Mouse (Mus musculus) lung, postnatal 25 days (tissue): ENCODE data around the gene Polk.

Experiments
- DNase-seq: peaks from one replicate; pipeline ENCODE4 v3.0.0; 2022; ENCODE audit warnings: low spot score

Gene Polk

DNA sequence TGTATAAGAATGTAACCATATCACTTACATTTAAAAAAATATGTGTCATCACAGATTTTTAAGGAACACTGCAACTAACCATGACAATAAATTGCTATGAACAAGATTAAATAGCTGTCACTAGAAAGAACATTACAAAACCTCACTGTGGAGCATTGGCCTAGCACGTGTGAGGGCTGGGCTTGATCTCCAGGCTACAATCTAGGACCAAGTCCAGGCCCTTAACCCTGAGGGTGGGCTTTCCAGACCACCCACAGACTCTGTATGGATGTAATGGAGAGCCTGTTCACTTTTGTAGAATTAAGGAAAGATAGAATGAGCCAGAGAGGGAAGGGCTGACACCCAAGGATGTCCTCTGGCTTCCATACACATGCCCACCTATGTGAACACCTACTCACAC, 79.7 kb downstream of the Polk start:
- DNase-seq: no peak

DNA sequence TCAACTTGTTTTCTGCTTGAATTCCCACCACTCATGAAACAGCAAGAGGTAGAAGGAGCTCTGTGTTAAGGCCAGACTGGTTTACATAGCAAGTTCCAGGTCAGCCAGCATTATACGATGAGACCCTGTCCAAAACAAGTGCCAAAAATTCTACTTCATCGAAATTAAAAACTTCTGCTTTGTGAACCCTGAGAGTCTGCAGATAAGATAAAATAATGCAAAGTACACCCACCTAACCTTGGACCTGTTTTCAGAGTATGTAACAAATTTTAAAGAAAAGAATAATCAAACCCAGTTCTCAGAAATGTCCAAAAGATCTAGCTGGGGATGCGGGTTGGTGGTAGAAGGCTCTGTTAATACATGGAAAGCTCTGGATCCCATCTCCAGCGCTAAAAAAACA, 83.8 kb downstream of the Polk start:
- no peak for DNase-seq

DNA sequence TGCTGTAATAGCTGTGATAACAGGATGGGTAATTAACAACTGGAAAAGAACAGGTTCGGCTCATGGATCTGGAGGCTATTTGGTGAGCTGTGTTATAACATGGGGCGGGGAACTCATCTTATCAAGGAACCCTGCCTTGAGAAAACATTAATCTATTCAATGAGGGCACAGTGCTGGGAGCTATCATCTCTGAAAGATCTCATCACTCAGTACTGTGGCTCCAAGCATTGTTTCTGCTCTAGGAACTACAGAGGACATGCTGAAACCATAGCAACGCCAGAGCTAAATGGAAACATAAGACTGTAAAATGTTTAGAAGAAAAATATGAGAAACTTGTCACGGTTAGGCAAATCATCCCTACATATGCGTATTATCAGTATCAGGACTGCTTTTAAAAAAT, 84.4 kb downstream of the Polk start:
- no peak for DNase-seq

DNA sequence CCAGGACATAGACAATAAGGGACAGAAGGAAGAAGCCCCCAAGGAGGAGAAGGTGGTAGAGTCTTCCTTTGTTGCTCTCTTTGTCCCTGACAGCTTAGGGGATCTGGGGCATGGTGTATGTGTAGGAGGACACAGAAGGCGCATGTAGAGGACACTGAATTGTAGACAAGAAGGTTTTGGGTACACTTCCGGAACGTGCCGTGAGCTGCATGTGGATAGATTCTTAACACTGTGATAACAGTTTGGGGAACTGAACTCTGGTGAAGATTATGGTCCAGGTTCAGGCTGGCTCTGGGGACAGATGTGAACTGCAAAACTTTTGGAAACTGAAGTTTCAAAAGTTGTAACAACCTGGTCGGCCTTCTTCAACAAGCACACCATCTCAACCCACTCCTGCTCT, 84.8 kb downstream of the Polk start:
- DNase-seq: no peak

DNA sequence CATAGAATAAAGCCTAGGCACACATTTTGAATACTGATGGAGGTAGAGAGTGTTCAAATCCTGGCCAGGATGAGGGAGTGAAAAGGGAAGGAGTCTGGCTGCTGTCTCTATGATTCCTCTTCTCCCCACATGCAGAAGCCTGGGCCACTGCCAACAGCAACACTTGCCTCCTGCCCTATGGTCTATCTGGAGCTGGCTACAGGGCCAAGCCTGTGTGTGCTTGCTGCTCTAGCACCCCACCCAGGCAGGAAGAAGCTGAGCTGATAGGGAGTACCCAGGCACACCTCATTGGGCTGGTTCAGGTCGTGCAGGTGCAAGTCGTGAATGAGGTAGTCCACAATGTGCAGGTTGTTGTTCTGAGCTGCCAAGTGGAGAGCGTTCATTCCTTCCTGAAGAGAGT, 88.1 kb downstream of the Polk start:
- no peak for DNase-seq

DNA sequence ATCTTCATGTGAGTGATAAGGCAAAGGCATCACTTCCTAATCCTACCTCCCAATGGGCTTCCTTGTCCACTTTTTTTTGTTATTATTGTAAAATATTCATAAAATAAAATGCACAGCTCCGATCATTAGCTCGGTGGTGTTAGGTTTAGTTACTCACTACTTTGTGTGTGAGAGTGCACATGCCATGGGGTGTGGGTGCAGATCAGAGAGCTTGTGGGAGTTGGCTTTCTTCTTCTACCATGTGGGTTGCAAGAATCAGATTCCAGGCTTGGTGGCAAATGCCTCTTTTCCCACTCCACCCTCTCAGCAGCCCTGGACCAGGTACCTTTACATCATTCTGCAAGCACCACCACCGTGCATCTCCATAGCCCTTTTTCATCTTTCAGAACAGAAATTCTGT, 89.8 kb downstream of the Polk start:
- no peak for DNase-seq

DNA sequence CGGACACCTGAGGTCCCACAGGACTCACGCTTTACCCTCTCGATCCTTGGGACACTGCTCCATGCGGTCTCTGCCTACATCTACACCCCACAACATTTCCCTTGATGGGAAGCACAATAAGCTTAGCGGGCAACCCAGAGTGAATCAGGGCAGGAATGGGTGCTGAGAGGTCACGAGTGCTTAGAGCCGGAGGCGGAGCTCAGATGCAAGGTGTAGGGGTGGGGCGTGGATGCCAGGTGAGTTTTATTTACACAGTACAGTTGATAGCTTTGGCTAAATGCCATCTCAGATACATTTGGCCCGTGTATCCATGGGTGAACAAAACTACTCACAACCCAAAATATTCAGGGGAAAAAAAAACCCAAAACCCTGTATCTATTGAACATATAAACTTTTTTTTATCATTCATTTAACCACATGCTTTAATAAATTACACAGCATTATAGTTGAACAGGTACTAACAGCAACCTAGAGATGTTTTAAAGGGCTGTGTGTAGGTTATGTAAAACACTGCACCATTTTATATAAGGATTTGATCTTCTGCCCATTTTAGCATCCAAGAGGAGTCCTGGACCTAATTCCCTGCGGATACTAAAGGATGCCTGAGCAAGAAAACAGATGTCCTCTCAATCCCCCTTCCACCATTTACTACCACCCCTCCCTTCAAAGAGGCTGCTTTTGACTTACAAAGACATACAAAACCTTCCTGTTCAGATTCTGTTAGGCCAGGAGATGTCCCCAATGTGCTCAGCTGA, 90.8 kb downstream of the Polk start:
- DNase-seq: no peak

DNA sequence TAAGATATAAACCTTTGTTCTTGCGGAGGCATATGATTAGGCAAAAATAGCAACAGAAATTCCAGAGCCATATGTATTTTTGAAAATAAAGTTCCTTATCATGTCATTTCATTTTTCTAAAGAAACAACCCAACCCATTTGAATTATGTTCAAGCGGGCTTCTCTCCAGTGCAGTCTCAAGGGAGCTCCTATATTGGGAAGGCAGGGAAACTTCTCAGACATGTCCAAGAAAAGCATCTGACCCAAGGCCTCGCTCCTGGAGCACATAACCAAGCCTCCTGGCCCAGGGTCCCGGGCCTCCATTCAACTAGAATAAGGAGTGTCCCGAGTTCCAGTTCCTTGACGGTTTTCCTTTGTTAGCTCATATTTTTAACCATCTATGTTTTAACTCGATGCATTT, 91.5 kb downstream of the Polk start:
- DNase-seq: no peak

DNA sequence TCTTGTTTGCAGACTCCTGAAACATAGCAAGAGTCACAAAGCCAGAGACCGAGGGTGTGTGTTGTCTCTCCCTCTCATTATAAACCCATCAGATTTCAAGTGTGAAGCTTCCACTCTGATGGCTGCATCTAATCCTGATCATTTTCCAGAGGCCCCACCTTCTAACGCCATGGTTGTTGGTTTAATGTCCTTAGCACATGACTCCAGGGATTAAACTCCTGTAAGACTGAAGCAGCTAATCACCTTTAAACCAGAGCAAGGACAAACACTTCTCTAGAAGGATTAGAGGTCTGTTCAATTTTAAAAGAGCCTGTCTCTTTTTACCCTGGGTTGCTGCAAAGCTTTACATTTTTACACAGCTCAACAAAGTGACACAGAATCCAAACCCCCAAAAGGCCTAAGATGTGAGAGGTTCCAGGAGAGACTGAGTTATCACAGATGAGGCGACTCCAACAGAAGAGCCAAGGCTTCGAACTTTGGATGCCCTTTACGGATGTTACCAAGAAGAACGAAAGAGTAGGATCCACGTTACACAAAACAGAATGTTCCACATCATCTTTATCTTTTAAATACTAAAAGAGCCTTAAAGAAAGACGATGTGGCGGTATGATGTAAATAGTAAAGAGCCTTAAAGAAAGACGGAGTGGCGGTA, 92.0 kb downstream of the Polk start:
- no peak for DNase-seq

DNA sequence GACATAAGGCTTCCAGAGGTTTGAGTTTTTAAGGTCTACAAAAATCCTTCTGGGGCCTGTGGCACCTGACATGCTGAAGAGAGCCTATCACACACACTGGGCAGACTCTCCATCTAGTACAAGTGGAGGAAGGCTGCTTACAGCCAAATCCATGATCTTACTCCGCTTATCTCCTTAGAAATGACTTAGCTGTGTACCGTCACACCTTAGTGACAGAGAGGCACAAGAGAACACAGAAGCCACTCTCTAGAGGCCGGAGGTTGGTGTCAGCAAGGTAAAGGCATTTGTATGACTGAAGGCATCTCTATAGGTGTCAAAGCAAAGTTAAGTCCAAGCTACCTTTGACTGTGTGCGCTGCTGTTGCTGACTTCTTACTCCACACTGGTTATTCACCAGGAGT, 101.9 kb downstream of the Polk start:
- no peak for DNase-seq

DNA sequence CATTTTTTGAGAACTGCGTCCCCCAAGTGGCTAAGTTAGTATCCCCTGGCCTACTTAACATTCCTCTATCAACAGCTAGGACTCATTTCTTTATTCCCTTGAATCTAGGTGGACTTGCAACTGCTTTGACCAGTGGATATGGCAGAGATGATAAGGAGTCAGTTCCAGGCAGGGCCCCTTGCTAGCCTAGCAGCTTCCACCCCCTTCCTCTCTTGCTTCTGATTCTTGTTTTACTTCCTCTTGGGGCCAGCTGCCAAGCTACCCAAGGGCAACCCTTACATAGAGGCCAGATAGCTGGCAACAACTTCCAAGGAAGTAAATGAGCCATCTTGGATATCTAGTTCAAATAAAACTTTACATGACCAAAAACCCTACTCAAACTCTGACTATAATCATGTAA, 105.5 kb downstream of the Polk start:
- DNase-seq: no peak

DNA sequence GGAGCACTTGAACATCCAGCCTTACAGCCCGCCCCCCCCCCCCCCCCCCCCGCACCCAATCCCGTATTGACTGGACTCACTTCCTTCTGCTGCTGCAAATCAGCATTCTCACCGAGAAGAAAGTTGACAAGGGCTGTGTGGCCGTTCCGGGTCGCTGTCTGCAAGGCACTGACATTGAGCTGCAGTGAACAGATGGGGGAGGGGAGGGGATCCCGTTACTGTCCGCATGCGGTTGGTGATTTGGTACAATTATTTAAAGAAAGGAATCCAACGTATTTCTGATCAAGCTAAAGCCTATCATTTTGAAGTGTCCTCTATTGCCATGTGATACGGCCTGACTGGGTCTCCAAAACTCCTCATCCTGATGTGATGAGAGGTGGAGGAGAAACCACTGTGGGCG, 106.6 kb downstream of the Polk start:
- DNase-seq: no peak

DNA sequence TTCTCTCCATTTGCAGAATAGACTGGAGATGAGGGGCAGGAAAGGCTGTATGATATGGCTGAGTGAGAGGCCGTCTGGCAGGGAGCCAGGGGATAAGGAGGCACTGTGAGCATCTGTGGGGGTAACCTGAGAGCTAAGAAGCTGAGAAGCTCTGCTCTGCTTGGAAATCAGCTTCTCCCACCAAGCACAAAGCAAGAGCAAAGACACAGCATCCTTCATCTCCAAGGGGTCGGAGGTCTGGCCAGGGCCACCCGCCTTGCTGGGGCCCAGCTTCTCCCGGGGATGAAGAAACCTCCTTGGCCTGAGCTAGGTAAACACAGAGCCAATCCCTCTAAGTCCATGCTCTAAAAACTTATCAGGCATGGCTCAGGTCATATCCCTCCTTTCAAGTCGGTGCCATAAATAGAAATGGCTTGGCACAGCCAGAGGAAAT, 107.5 kb downstream of the Polk start:
- DNase-seq: no peak

DNA sequence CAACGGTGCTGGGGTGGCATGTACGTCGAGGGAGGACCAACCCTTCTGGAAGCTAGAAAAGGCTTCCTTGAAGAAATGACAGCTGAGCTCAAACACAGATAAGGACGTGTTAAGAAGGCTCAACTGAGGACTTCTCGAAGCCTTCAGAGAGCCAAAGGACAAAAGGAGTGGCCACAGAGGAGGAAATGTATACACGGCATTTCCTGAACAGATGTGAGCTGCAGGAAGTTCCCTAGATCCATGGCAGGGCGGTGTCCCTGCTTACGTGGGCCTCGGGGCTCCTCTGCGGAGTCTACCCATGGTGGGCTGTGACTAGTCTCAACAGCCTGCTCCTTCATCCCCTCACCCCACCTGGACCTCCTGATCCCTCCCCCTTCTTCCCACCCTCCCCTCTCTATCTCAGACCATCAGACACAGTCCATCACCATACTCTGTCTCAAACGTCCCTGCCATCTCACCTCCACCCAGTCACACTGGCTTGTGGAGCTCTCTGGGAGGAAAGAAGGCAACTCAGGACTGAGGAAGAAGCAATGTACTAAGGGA, 108.7 kb downstream of the Polk start:
- peak; percentile 28 for DNase-seq

DNA sequence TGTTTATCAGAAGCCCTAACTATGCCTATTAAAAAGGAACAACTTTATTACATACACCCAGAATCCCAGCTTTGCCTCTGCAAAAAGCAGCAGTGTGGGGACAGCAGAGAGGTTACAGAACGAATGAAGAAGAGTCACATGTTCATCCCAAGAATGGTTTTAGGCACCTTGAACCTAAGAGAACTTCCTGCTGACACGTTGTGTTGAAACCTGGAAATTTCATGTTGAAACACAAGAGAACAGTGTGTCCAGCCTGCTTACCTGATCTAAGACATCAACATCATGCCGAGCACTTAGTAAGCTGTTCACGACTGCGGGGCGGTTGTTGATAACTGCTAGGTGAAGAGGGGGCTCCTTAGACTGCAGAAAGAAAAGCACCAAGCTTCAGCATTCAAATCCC, 109.3 kb downstream of the Polk start:
- DNase-seq: no peak

DNA sequence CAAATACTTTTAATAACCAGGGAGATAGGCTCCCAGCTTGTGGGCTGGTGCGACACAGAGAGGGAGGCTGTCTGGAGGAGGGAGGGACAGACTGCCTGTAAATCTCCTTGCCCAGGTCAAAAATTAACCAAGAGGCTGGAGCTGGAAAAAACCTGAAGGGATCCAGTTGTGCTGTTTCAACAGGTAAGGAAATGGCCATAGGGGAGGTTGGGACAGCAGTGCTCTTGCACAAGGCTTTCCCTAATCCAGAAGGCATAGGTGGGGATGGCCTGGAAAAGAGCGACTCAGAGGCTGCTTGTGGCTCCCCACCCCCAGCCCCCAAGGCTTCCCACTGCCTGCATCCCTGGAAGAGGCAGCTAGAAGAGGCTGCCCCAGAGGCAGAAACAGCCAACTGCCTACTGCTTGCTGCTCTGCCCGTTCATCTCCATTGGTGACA, 110.0 kb downstream of the Polk start:
- no peak for DNase-seq

DNA sequence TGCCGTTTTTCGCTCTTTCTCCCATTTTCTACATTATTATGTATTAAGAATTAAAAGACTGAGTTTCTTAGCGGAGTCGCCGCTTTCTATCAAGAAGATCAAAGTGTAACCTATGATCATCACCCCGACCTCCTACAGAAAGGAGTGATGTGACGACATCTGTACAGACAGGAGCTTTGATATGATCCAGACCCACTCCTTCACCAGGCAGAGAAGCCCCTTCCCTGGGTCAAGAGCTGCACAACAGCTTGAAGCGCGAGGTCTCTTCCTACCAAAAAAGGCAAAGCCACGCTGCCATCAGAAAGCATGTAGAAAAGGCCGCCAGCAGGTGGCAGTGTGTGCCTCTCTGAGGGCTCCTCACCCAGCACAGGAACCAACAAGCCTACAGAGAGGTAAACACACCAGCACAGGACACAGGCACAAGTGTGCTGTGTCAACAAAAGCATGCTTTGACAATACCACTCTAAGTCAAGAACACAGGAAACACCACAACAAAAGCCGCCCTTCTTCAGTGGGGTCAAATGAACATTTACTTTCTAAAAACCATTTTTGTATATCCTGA, 110.7 kb downstream of the Polk start:
- peak; percentile 89 for DNase-seq
